Mouse (Mus musculus): Measurements from ENCODE around the gene Gstm1. TPM values are rescaled to one million over a fixed set of nuclear protein-coding genes. Genes with fewer than 3 reads are reported as not detected.

The Gstm1 gene
- polyA plus RNA-seq, 1 experiment, result 1,515 TPM

GRCm38 (mm10) chr3:108048306-108048705, 30.5 kb upstream of the Gstm1 start:
- WGBS, result 28% methylated on average over 3 of the region's 3 CpGs
- peaks cover 3% of the 10 kb centered on the region; the same call in 1 of the 2 replicates for H3K4me1 ChIP-seq (ENCODE audit: control insufficient read depth, insufficient read depth, low read length)
- H3K36me3 ChIP-seq (ENCODE audit: control insufficient read depth, insufficient read depth, low read length), result no peaks in the 10 kb centered on the region
- H3K27me3 ChIP-seq (replicated peaks; ENCODE audit: control insufficient read depth, insufficient read depth, low read length), result no peaks in the 10 kb centered on the region
- DNase-seq, result peak; percentile 20
- no peak for TF ChIP-seq CTCF (conservative IDR thresholded peaks at IDR 0.05; ENCODE audit: insufficient read depth, insufficient read length, low read depth, low read length)
- no peak for TF ChIP-seq POLR2A (IDR thresholded peaks at IDR 0.05; ENCODE audit: low read depth, low read length)
- no peak overlapping the region for H3K27ac ChIP-seq (ENCODE audit: insufficient read depth, low read depth, low read length)
- no peak overlapping the region for H3K4me3 ChIP-seq (ENCODE audit: insufficient read depth, low read depth, low read length)

GRCm38 (mm10) chr3:108046944-108047655, 29.3 kb upstream of the Gstm1 start:
- no peaks in the 10 kb centered on the region for H3K27me3 ChIP-seq (replicated peaks; ENCODE audit: control insufficient read depth, insufficient read depth, low read length)
- peaks cover 3% of the 10 kb centered on the region; the same call in 1 of the 2 replicates for H3K4me1 ChIP-seq (ENCODE audit: control insufficient read depth, insufficient read depth, low read length)
- H3K36me3 ChIP-seq (ENCODE audit: control insufficient read depth, insufficient read depth, low read length), result no peaks in the 10 kb centered on the region
- H3K27ac ChIP-seq (ENCODE audit: insufficient read depth, low read depth, low read length), result no peak overlapping the region
- DNase-seq, result peak; percentile 23
- H3K4me3 ChIP-seq (ENCODE audit: insufficient read depth, low read depth, low read length), result no peak overlapping the region
- no peak for TF ChIP-seq POLR2A (IDR thresholded peaks at IDR 0.05; ENCODE audit: low read depth, low read length)
- no peak for TF ChIP-seq CTCF (conservative IDR thresholded peaks at IDR 0.05; ENCODE audit: insufficient read depth, insufficient read length, low read depth, low read length)
- 72% methylated on average over 2 of the region's 2 CpGs for WGBS

DNA sequence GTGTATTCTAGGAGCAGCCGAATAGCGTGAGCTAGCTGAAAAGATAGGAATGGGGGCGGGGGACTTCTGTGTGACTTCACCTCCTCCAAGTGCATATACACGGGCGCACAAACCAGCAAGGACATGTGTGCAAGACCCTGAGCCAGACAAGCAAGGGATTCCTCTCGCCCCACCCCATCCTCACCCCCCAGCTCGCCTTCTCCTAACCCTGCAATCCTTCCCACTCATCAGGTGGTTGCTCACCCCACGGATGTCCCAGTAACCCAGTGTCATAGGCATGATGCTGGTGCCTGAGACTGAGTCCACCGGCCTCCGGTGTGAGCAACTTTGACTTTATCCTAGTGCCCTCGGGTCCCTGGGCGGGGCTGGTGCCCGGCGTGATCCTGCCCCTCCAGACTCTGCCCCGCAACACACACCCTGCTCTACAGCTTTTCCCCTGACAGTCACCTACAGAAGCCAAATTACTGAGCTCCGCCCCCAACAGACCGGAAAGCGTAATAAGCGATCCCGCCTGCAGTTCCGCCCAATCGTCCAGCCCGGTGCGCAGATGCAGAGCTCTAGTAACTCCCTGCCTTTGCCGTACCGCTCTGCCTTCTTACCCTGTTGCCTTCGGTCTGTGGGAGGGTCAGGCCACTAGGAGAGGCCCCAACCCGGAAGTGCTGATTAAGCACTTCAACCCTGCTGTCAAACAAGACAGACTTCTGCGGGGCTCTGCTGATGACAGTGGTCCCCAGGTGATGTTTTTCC, 26.8 kb upstream of the Gstm1 start, which contains the start of gene Gstm4:
Gene Gstm4 (minus strand): TSS at position 501 of the 747 bp plus-strand sequence.
- WGBS, result 5% methylated on average over 29 of the region's 29 CpGs
- H3K27ac ChIP-seq (ENCODE audit: insufficient read depth, low read depth, low read length), result peak within 1 kb of the TSS; percentile 34
- peak within 1 kb of the TSS; percentile 58 for H3K4me3 ChIP-seq (ENCODE audit: insufficient read depth, low read depth, low read length)
- peaks cover 3% of the 10 kb centered on the region; the same call in 1 of the 2 replicates for H3K4me1 ChIP-seq (ENCODE audit: control insufficient read depth, insufficient read depth, low read length)
- no peaks in the 10 kb centered on the region for H3K27me3 ChIP-seq (replicated peaks; ENCODE audit: control insufficient read depth, insufficient read depth, low read length)
- 0 out of 2 replicates have a peak, but pooled peaks have one; percentile 9 for TF ChIP-seq CTCF (conservative IDR thresholded peaks at IDR 0.05; ENCODE audit: insufficient read depth, insufficient read length, low read depth, low read length)
- TF ChIP-seq POLR2A (IDR thresholded peaks at IDR 0.05; ENCODE audit: low read depth, low read length), result peak; percentile 49
- no peaks in the 10 kb centered on the region for H3K36me3 ChIP-seq (ENCODE audit: control insufficient read depth, insufficient read depth, low read length)
- peak; percentile 96 for DNase-seq

DNA sequence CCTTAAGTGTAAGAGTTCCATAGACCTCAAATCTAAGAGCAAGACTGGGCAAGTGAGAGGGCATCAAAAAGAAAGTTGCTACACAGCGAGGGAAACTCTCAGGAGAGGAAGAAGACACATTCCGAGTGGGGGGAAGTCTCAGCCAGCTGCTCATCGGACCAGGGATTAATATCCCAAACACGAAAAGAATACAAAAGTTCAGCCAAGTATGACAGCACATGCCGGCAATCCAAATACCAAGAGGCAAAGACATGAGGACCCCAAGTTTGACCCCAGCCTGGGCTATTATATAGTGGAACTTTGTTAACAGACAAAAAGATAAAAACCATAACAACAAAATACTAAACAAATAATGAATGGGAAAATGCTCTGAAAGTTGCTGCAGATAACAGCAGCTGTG, 15.4 kb upstream of the Gstm1 start:
- peak; percentile 56 for DNase-seq
- no peaks in the 10 kb centered on the region for H3K36me3 ChIP-seq (ENCODE audit: control insufficient read depth, insufficient read depth, low read length)
- 36% methylated on average over 5 of the region's 5 CpGs for WGBS

GRCm38 (mm10) chr3:108032113-108032512, 14.3 kb upstream of the Gstm1 start:
- DNase-seq, result peak; percentile 43
- H3K27ac ChIP-seq (ENCODE audit: insufficient read depth, low read depth, low read length), result no peak overlapping the region
- no peaks in the 10 kb centered on the region for H3K36me3 ChIP-seq (ENCODE audit: control insufficient read depth, insufficient read depth, low read length)
- H3K27me3 ChIP-seq (replicated peaks; ENCODE audit: control insufficient read depth, insufficient read depth, low read length), result no peaks in the 10 kb centered on the region
- no peak for TF ChIP-seq POLR2A (IDR thresholded peaks at IDR 0.05; ENCODE audit: low read depth, low read length)
- TF ChIP-seq CTCF (conservative IDR thresholded peaks at IDR 0.05; ENCODE audit: insufficient read depth, insufficient read length, low read depth, low read length), result no peak
- peaks cover 7% of the 10 kb centered on the region; the same call in 1 of the 2 replicates for H3K4me1 ChIP-seq (ENCODE audit: control insufficient read depth, insufficient read depth, low read length)
- H3K4me3 ChIP-seq (ENCODE audit: insufficient read depth, low read depth, low read length), result no peak overlapping the region

More for the DNA sequence above, 15.4 kb upstream of the Gstm1 start:
- Histone ChIP-seq H3K4me3 (ENCODE audit: insufficient read depth, low read depth, low read length) (no peak overlapping the region), H3K4me1 (ENCODE audit: control insufficient read depth, insufficient read depth, low read length) (peaks cover 4% of the 10 kb centered on the region; the same call in 1 of the 2 replicates), H3K27me3 (replicated peaks; ENCODE audit: control insufficient read depth, insufficient read depth, low read length) (no peaks in the 10 kb centered on the region), H3K27ac (ENCODE audit: insufficient read depth, low read depth, low read length) (no peak overlapping the region)
- TF ChIP-seq CTCF (conservative IDR thresholded peaks at IDR 0.05; ENCODE audit: insufficient read depth, insufficient read length, low read depth, low read length) (no peak), POLR2A (IDR thresholded peaks at IDR 0.05; ENCODE audit: low read depth, low read length) (no peak)

- peak; percentile 73 for DNase-seq
- H3K27me3 ChIP-seq (replicated peaks; ENCODE audit: control insufficient read depth, insufficient read depth, low read length), result no peaks in the 10 kb centered on the region
- H3K36me3 ChIP-seq (ENCODE audit: control insufficient read depth, insufficient read depth, low read length), result no peaks in the 10 kb centered on the region
- no peak overlapping the region for H3K4me3 ChIP-seq (ENCODE audit: insufficient read depth, low read depth, low read length)
- peak overlapping the region; percentile 21 for H3K27ac ChIP-seq (ENCODE audit: insufficient read depth, low read depth, low read length)
- WGBS, result 71% methylated on average over 4 of the region's 4 CpGs
- H3K4me1 ChIP-seq (ENCODE audit: control insufficient read depth, insufficient read depth, low read length), result peaks cover 7% of the 10 kb centered on the region; the same call in 1 of the 2 replicates
- TF ChIP-seq POLR2A (IDR thresholded peaks at IDR 0.05; ENCODE audit: low read depth, low read length) (no peak), CTCF (conservative IDR thresholded peaks at IDR 0.05; ENCODE audit: insufficient read depth, insufficient read length, low read depth, low read length) (no peak)
Measured at GRCm38 (mm10) chr3:108028641-108029365, 11.0 kb upstream of the Gstm1 start.

All from kidney, adult 2 months (tissue).